Mouse (Mus musculus) NIH3T3 (cell line): Measurements from ENCODE around the gene Nhlh1.

Source experiments
- DNase-seq: peaks from one replicate; pipeline ENCODE4 v3.0.0-alpha.2; 2012; ENCODE audit warnings: low read depth

Gene Nhlh1

GRCm38 (mm10) chr1:172057491-172057921 lies at the start of gene Nhlh1:
Gene Nhlh1 (minus strand): TSS chr1:172057573.
- DNase-seq = no peak

GRCm38 (mm10) chr1:172105101-172105500 lies 47.7 kb upstream of the Nhlh1 start:
- DNase-seq = no peak

GRCm38 (mm10) chr1:172103619-172104018 lies 46.2 kb upstream of the Nhlh1 start:
- no peak for DNase-seq

- DNase-seq = peak; percentile 58
Observed at GRCm38 (mm10) chr1:172099325-172100033, 42.1 kb upstream of the Nhlh1 start.

- DNase-seq = no peak
Observed at GRCm38 (mm10) chr1:172095202-172095601, 37.8 kb upstream of the Nhlh1 start.

GRCm38 (mm10) chr1:172094295-172094694 lies 36.9 kb upstream of the Nhlh1 start:
- no peak for DNase-seq

- DNase-seq = no peak
Observed at GRCm38 (mm10) chr1:172093522-172093921, 36.1 kb upstream of the Nhlh1 start.

GRCm38 (mm10) chr1:172082899-172083445 lies 25.6 kb upstream of the Nhlh1 start:
- peak; percentile 49 for DNase-seq

- peak; percentile 97 for DNase-seq
Observed at GRCm38 (mm10) chr1:172082101-172082898, 24.9 kb upstream of the Nhlh1 start, which contains the start of the genes Copa and Ncstn. Gene Copa (plus strand): TSS chr1:172082529. Gene Ncstn (minus strand): TSS chr1:172082795.

GRCm38 (mm10) chr1:172077981-172078380 lies 20.6 kb upstream of the Nhlh1 start:
- DNase-seq = no peak

GRCm38 (mm10) chr1:172072604-172073003 lies 15.2 kb upstream of the Nhlh1 start:
- no peak for DNase-seq

GRCm38 (mm10) chr1:172071556-172071955 lies 14.2 kb upstream of the Nhlh1 start:
- DNase-seq = no peak

- DNase-seq = no peak
Observed at GRCm38 (mm10) chr1:172070227-172070626, 12.9 kb upstream of the Nhlh1 start.

- DNase-seq = no peak
Observed at GRCm38 (mm10) chr1:172064613-172065141, 7.3 kb upstream of the Nhlh1 start.

GRCm38 (mm10) chr1:172063291-172064023 lies 6.1 kb upstream of the Nhlh1 start:
- DNase-seq = no peak

- no peak for DNase-seq
Observed at GRCm38 (mm10) chr1:172062101-172062500, 4.7 kb upstream of the Nhlh1 start.

- no peak for DNase-seq
Observed at GRCm38 (mm10) chr1:172061217-172061616, 3.8 kb upstream of the Nhlh1 start.

- no peak for DNase-seq
Observed at GRCm38 (mm10) chr1:172060659-172061058, 3.3 kb upstream of the Nhlh1 start.

GRCm38 (mm10) chr1:172058874-172059273 lies 1.5 kb upstream of the Nhlh1 start:
- DNase-seq = no peak

- no peak for DNase-seq
Observed at GRCm38 (mm10) chr1:172058321-172058720, 948 bp upstream of the Nhlh1 start.

GRCm38 (mm10) chr1:172056251-172056650 lies 1.1 kb downstream of the Nhlh1 start:
- no peak for DNase-seq
